Mouse (Mus musculus): ENCODE results near the gene Nudt22. TPM values are rescaled to one million over a fixed set of nuclear protein-coding genes. Genes with fewer than 3 reads are reported as not detected.
A peak's percentile ranks its signal among the peaks of the same experiment; 100 is the strongest.
"Not testable (repeated sequence)": the region's sequence is repeated elsewhere in the genome, so short reads cannot be mapped to it uniquely, and the experiment has no call there.

The Nudt22 gene
- total RNA-seq, 2 experiments from 2014 or later, result 12.2 to 14.2 TPM

- DNase-seq (ENCODE audit: low spot score in 2 of 2), result no peak
Observed at GRCm38 (mm10) chr19:6997721-6998290, 1.9 kb upstream of the Nudt22 start.

GRCm38 (mm10) chr19:6995255-6995991, 494 bp downstream of the Nudt22 start:
- no peak for DNase-seq (ENCODE audit: low spot score in 2 of 2)

GRCm38 (mm10) chr19:6994489-6994888, 1.4 kb downstream of the Nudt22 start:
- no peak for DNase-seq (ENCODE audit: low spot score in 2 of 2)

GRCm38 (mm10) chr19:6994002-6994401, 1.9 kb downstream of the Nudt22 start:
- no peak for DNase-seq (ENCODE audit: low spot score in 2 of 2)

- no peak for DNase-seq (ENCODE audit: low spot score in 2 of 2)
Observed at GRCm38 (mm10) chr19:6993011-6993770, 2.7 kb downstream of the Nudt22 start.

GRCm38 (mm10) chr19:6992011-6992858, 3.7 kb downstream of the Nudt22 start, which contains the start of gene Dnajc4:
Dnajc4 (minus strand) TSS chr19:6992572.
- DNase-seq (ENCODE audit: low spot score in 2 of 2), result peak; percentile 94

- not testable (repeated sequence) for DNase-seq (ENCODE audit: low spot score in 2 of 2)
Observed at GRCm38 (mm10) chr19:6991166-6991565, 4.8 kb downstream of the Nudt22 start.

- no peak for DNase-seq (ENCODE audit: low spot score in 2 of 2)
Observed at GRCm38 (mm10) chr19:6990712-6991111, 5.2 kb downstream of the Nudt22 start.

- DNase-seq (ENCODE audit: low spot score in 2 of 2), result no peak
Observed at GRCm38 (mm10) chr19:6989251-6989650, 6.7 kb downstream of the Nudt22 start.

GRCm38 (mm10) chr19:6987904-6988285, 8.0 kb downstream of the Nudt22 start:
- DNase-seq (ENCODE audit: low spot score in 2 of 2), result no peak

- peak; percentile 50 to 67 for DNase-seq (ENCODE audit: low spot score in 2 of 2)
Observed at GRCm38 (mm10) chr19:6987061-6987903, 8.6 kb downstream of the Nudt22 start, which contains the start of gene Vegfb. Vegfb (minus strand) TSS chr19:6987651.

- no peak for DNase-seq (ENCODE audit: low spot score in 2 of 2)
Observed at GRCm38 (mm10) chr19:6985951-6986708, 9.8 kb downstream of the Nudt22 start.

- DNase-seq (ENCODE audit: low spot score in 2 of 2), result no peak
Observed at GRCm38 (mm10) chr19:6985300-6985699, 10.6 kb downstream of the Nudt22 start.

- DNase-seq (ENCODE audit: low spot score in 2 of 2), result no peak
Observed at GRCm38 (mm10) chr19:6983621-6984020, 12.3 kb downstream of the Nudt22 start.

GRCm38 (mm10) chr19:6981465-6981864, 14.5 kb downstream of the Nudt22 start:
- DNase-seq (ENCODE audit: low spot score in 2 of 2), result no peak

- DNase-seq (ENCODE audit: low spot score in 2 of 2), result peak; percentile 98 to 99
Observed at GRCm38 (mm10) chr19:6980381-6981093, 15.4 kb downstream of the Nudt22 start, which contains the start of gene Fkbp2. Fkbp2 (minus strand) TSS chr19:6980501.

- peak; percentile 99 for DNase-seq (ENCODE audit: low spot score in 2 of 2)
Observed at GRCm38 (mm10) chr19:6979486-6980380, 16.2 kb downstream of the Nudt22 start.
